Mouse (Mus musculus) liver, adult 2 months (tissue): Measurements from ENCODE around the gene Cdh4. TPM values are rescaled to one million over a fixed set of nuclear protein-coding genes. Genes with fewer than 3 reads are reported as not detected.

Experiments used
- DNase-seq: peaks from one replicate; pipeline ENCODE4 v3.0.0-alpha.2; 2011; ENCODE audit warnings: low read depth, low spot score; ENCODE audit errors: extremely low read depth
- H3K27ac ChIP-seq: fragments of 200-500 bp; replicated peaks from 2 replicates; pipeline ENCODE4 v1.5.1; 2012; ENCODE audit warnings: low read depth, mild to moderate bottlenecking, control low read depth, inconsistent platforms, low read length; ENCODE audit not compliant: insufficient read depth
- H3K27me3 ChIP-seq: fragments of 200-500 bp; 2 replicates; pipeline ENCODE4 v1.6.1; 2012; ENCODE audit warnings: mild to moderate bottlenecking, moderate library complexity, low read length, inconsistent platforms; ENCODE audit not compliant: control insufficient read depth, insufficient read depth
- H3K36me3 ChIP-seq: fragments of 200-500 bp; 2 replicates; pipeline ENCODE4 v1.6.1; 2012; ENCODE audit warnings: low read length, inconsistent platforms; ENCODE audit not compliant: control insufficient read depth, insufficient read depth
- H3K4me1 ChIP-seq: fragments of 200-500 bp; 2 replicates; pipeline ENCODE4 v1.6.1; 2011; ENCODE audit warnings: low read length; ENCODE audit not compliant: control insufficient read depth, insufficient read depth
- H3K4me3 ChIP-seq: fragments of 200-500 bp; 2 replicates; pipeline ENCODE4 v1.5.1; 2011; ENCODE audit warnings: low read depth, mild to moderate bottlenecking, control low read depth, low read length, moderate library complexity; ENCODE audit not compliant: insufficient read depth
- H3K79me2 ChIP-seq: fragments of 200-500 bp; 2 replicates; pipeline ENCODE4 v1.6.1; 2012; ENCODE audit warnings: inconsistent platforms, mild to moderate bottlenecking, low read length, moderate library complexity; ENCODE audit not compliant: control insufficient read depth, insufficient read depth
- H3K9ac ChIP-seq: fragments of 200-500 bp; 2 replicates; pipeline ENCODE4 v1.6.1; 2012; ENCODE audit warnings: low read depth, mild to moderate bottlenecking, control low read depth, inconsistent platforms, low read length
- CTCF ChIP-seq: fragments of 200-500 bp; IDR thresholded peaks from 2 replicates; pipeline ENCODE4 v1.5.1; 2011; ENCODE audit warnings: low read depth, low read length, control low read depth
- POLR2A ChIP-seq: fragments of 200-500 bp; IDR thresholded peaks from 2 replicates; pipeline ENCODE4 v1.6.1; 2011; ENCODE audit warnings: low read length, control low read depth; ENCODE audit not compliant: insufficient read depth; ENCODE audit errors: extremely low read depth
- WGBS: fragments of 180-500 bp; shearing (Covaris S2); methylation state at CpG from one replicate; pipeline ENCODE4 v1.1.7; 2018; 5-methylcytosine and 5-hydroxymethylcytosine counted together
- polyA plus RNA-seq: library from polyadenylated mRNA; depleted of rRNA; stranded (reverse); fragments of >200 nt; gene quantifications from 2 replicates; pipeline ENCODE4 v1.2.3, GENCODE M21; 2012
- total RNA-seq: library from RNA; depleted of rRNA; stranded (reverse); fragments of >200 nt; gene quantifications from 2 replicates; pipeline ENCODE4 v1.2.3, GENCODE M21; 2014

Cdh4 gene
- total and polyA plus RNA-seq, 2 experiments, result 0.18 to 0.37 TPM

DNA sequence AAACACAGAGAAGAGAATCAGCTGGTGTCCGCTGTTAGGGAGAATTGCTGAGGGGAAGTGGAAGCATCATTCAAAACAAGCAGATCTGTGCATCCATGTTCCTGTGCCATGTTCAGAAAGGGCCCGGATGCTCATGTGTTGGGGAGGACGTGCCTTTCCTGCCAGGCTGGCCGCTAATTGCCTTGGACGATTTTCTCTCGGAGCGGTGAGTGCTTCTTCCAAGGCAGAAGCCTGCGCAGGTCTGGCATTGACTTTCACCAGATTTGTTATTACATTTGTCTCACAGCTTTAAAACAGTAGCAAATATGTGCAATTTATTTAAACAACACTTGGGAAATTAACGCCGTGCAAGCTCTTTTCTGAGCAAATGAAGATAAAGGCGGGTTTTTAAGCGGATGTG, 353.2 kb downstream of the Cdh4 start:
- H3K27ac ChIP-seq, result no peak overlapping the region
- no peak overlapping the region for H3K9ac ChIP-seq
- WGBS, result 80% methylated on average over 12 of the region's 12 CpGs
- H3K27me3 ChIP-seq, result no peaks in the 10 kb centered on the region
- DNase-seq, result no peak
- H3K79me2 ChIP-seq, result no peaks in the 10 kb centered on the region
- H3K4me3 ChIP-seq, result no peak overlapping the region
- TF ChIP-seq CTCF, result no peak
- TF ChIP-seq POLR2A, result no peak
- no peaks in the 10 kb centered on the region for H3K36me3 ChIP-seq
- H3K4me1 ChIP-seq, result no peaks in the 10 kb centered on the region

DNA sequence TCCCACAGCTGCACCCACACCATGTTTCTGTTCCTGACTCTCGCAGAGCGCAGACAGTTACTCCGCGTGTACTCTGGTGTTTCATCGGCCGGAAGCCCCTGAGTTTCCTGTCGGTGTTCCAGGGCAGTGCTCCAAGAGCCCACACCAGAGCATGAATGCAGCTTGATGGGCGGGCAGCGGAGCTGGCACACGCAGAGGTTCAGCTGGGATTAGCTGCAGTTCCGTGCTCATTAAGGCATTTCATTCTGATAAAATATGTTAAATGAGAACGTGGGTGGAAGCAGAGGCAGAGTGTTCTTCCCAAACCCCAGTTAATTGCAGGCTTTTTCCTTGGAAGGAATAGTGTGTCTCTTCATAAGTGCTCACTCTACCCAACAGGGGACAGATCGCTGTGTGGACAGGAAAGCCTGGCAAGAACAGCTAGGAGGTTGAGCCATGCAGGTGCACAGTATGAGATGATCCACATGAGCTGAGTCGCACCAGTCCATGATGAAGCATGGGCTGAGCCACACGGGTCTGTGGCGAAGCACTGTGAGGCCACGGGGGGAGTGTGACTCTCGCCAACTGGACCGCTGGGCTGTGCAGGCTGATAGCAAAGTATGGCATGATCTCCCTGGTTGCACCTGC, 357.8 kb downstream of the Cdh4 start:
- H3K4me3 ChIP-seq, result no peak overlapping the region
- no peaks in the 10 kb centered on the region for H3K79me2 ChIP-seq
- H3K36me3 ChIP-seq, result no peaks in the 10 kb centered on the region
- no peak for TF ChIP-seq CTCF
- no peak for TF ChIP-seq POLR2A
- WGBS, result 84% methylated on average over 19 of the region's 19 CpGs
- DNase-seq, result no peak
- no peak overlapping the region for H3K27ac ChIP-seq
- no peaks in the 10 kb centered on the region for H3K4me1 ChIP-seq
- H3K9ac ChIP-seq, result no peak overlapping the region
- no peaks in the 10 kb centered on the region for H3K27me3 ChIP-seq

DNA sequence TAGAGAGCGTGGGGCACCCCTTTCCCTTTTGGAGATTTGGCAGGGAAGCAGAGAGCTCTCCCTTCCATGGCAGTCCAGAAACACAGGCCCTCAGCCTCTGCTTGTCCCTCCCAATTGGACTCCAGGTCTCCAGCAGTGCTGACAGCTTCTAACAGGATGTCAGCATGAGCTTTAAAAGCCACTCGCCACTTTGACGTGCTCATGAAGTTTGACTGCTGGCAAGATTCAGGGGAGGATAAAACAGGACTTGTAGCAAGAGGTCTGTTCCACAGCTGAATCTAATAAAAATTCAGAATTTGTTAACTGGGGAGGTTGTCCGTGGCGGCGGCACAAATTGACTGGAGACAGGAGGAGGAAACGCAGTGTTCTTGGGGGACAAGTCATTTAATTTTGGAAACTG, 358.8 kb downstream of the Cdh4 start:
- no peak overlapping the region for H3K9ac ChIP-seq
- TF ChIP-seq POLR2A (no peak), CTCF (no peak)
- no peaks in the 10 kb centered on the region for H3K27me3 ChIP-seq
- H3K27ac ChIP-seq, result no peak overlapping the region
- no peak overlapping the region for H3K4me3 ChIP-seq
- H3K36me3 ChIP-seq, result no peaks in the 10 kb centered on the region
- H3K79me2 ChIP-seq, result no peaks in the 10 kb centered on the region
- WGBS, result 93% methylated on average over 7 of the region's 7 CpGs
- no peaks in the 10 kb centered on the region for H3K4me1 ChIP-seq
- no peak for DNase-seq

DNA sequence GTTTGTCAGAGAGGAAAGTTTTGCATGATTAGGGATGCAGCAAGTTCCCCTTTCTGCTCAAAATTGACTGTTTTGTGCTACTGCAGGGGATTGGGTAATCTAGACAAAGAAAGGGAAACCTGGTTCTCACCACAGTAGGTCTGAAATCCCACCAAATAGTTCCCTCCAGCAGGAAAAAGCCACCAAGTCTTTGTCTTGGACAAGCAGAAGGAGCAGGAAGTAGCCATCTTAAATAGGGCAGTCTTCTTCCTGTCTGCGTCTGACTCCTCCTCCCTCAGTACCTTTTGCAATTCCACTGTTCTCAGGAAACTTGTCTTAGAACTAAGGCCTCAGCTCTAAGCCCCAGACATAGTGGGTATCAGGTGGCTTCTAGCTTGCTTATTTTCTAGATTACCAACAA, 360.2 kb downstream of the Cdh4 start:
- WGBS, result 93% methylated on average over 1 of the region's 1 CpGs

DNA sequence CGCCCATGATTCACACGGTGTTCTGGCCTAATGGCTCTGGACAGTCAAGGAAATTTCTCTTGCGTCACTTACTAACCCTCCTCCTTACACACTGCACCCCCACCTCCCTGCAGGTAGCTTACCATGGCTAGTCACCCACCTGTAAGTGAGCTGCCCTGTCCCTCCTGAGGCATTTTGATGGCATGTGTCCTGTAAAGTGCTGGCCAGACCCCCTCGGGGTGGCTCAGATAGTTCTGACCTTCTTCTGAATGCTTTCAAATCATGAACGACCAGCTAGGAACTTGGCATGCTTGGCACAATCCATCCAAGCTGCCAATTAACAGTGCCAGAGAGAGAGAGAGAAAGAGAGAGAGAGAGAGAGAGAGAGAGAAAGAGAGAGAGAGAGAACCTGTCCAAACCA, 368.9 kb downstream of the Cdh4 start:
- Histone ChIP-seq H3K9ac (no peak overlapping the region), H3K27ac (no peak overlapping the region), H3K27me3 (no peaks in the 10 kb centered on the region), H3K4me3 (no peak overlapping the region), H3K4me1 (no peaks in the 10 kb centered on the region), H3K79me2 (no peaks in the 10 kb centered on the region), H3K36me3 (no peaks in the 10 kb centered on the region)
- WGBS, result 83% methylated on average over 5 of the region's 5 CpGs
- no peak for TF ChIP-seq CTCF
- no peak for TF ChIP-seq POLR2A
- no peak for DNase-seq

More for the DNA sequence above, 360.2 kb downstream of the Cdh4 start:
- no peak for DNase-seq
- Histone ChIP-seq H3K9ac (no peak overlapping the region), H3K36me3 (no peaks in the 10 kb centered on the region), H3K27ac (no peak overlapping the region), H3K4me3 (no peak overlapping the region), H3K27me3 (no peaks in the 10 kb centered on the region), H3K79me2 (no peaks in the 10 kb centered on the region), H3K4me1 (no peaks in the 10 kb centered on the region)
- TF ChIP-seq POLR2A (no peak), CTCF (no peak)

DNA sequence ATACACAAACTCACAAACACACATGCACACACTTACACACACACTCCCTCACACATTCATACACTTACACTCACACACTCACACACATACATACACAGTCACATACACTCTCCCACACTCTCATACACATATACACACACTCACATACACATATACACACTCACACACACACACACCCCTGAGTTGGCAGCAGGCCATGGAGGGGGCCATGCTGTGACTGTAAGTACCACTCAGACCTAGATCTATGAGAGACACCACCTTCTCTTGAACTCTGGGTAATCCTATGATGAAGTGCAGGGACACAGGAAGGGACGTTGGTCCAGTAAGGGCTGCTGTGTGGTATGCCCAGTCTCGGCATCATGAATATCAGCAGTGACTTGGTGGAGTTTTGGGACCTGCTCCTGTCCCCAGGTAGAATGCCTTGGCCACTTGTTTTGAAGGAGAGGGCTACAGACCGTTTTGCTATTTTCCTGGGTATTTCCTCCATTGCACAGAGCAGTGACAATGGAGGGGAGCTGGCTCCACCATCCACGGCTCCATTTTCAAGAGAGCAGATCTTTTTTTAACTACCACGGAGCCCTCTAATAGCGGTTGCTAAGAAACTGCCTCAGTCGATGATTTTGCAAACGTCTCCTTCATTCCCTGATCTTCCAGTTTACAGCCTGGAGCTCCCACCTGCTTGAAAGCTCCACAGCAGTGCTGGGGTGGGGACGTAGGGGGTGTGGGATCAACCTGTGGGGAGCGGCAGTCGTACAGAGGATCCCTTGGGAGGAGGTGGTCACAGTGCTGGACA, 371.0 kb downstream of the Cdh4 start:
- Histone ChIP-seq H3K4me3 (no peak overlapping the region), H3K4me1 (no peaks in the 10 kb centered on the region), H3K9ac (no peak overlapping the region), H3K36me3 (no peaks in the 10 kb centered on the region), H3K27me3 (no peaks in the 10 kb centered on the region), H3K79me2 (no peaks in the 10 kb centered on the region), H3K27ac (no peak overlapping the region)
- no peak for TF ChIP-seq POLR2A
- TF ChIP-seq CTCF, result no peak
- 69% methylated on average over 11 of the region's 11 CpGs for WGBS
- DNase-seq, result no peak
